Comparison of ENCODE assay signal across 9 mouse cellular contexts in genomic region chr7:30600651-30601050, GRCm38 (mm10). TPM values are rescaled to one million over a fixed set of nuclear protein-coding genes. Genes with fewer than 3 reads are reported as not detected.
A peak's percentile ranks its signal among the peaks of the same experiment; 100 is the strongest.
DNase-seq lines count a peak whose midpoint lies in the region; ATAC-seq lines count a peak whose summit lies in the region.
"Had no signal": no experiment of that assay in that cellular context is flagged by ENCODE, and none has a peak within 500 bp of the region (broad histone marks: within the 10 kb centered on the region; RNA-seq: fewer than 3 reads in every experiment).

No protein-coding gene starts in this region.

- no peaks in the 10 kb centered on the region for H3K9me3 ChIP-seq in kidney, embryonic 14.5 days (ENCODE audit: control insufficient read depth, low read length)

- H3K4me3 ChIP-seq in kidney, embryonic 14.5 days (ENCODE audit: low read length) = no peak overlapping the region

- no peak overlapping the region for H3K4me2 ChIP-seq in kidney, embryonic 14.5 days (replicated peaks; ENCODE audit: low read depth, low read length)

- no peaks in the 10 kb centered on the region for H3K36me3 ChIP-seq in kidney, embryonic 14.5 days (ENCODE audit: control insufficient read depth, insufficient read depth, low read length)

- H3K27me3 ChIP-seq in kidney, embryonic 14.5 days (ENCODE audit: control insufficient read depth, insufficient read depth, low read length) = no peaks in the 10 kb centered on the region
- H3K27me3 ChIP-seq: Patski had no signal

- ATAC-seq in kidney, embryonic 14.5 days (ENCODE audit: low FRiP score, low TSS enrichment) = no peak

- no peak overlapping the region for H3K27ac ChIP-seq in kidney, embryonic 14.5 days (ENCODE audit: low read depth, low read length)

- DNase-seq in kidney, adult 11 months = peak; percentile 67
- peak; percentile 46 for DNase-seq in fat pad, adult 2 months (ENCODE audit: extremely low read depth, low read depth, low spot score)
- peak; percentile 59 for DNase-seq in kidney, adult 9 months
- DNase-seq in lung, postnatal 4 days = peak; percentile 76 to 88
- DNase-seq in ovary, adult 18-20 months (ENCODE audit: low spot score) = no peak
- DNase-seq in adipocyte (ENCODE audit: low spot score) = no peak
- no peak for DNase-seq in adrenal gland, adult (ENCODE audit: inconsistent age in 2 of 2, low spot score in 1 of 2)

- 0 out of 2 replicates have a peak, but pooled peaks cover 3% of the 10 kb centered on the region for H3K4me1 ChIP-seq in kidney, embryonic 14.5 days (ENCODE audit: control insufficient read depth, insufficient read depth, low read length)

- 79% methylated on average over 7 of the region's 7 CpGs for WGBS in kidney, embryonic 14.5 days

- no peak overlapping the region for H3K9ac ChIP-seq in kidney, embryonic 14.5 days (ENCODE audit: low read depth, low read length)

RNA-seq across cellular contexts. Expression of gene Zbtb32, which starts 1.9 kb away (rescaled TPM):
- polyA plus RNA-seq in kidney, embryonic 14.5 days (2014; fragmentation: Nextera tagmentation; extraction: Ambion mirVana) = 0.21 and 0.22 TPM in 2 replicates

RNA-seq across cellular contexts. Expression of gene Upk1a, which starts 12.0 kb away (rescaled TPM):
- polyA plus RNA-seq in kidney, embryonic 14.5 days (2014; fragmentation: Nextera tagmentation; extraction: Ambion mirVana) = 2.2 and 2.3 TPM in 2 replicates

RNA-seq across cellular contexts. Expression of gene Kmt2b, which starts 12.1 kb away (rescaled TPM):
- 12.3 and 13.6 TPM in 2 replicates for polyA plus RNA-seq in kidney, embryonic 14.5 days (2014; fragmentation: Nextera tagmentation; extraction: Ambion mirVana)

RNA-seq across cellular contexts. Expression of gene Cox6b1, which starts 25.3 kb away (rescaled TPM):
- 961 and 1,287 TPM in 2 replicates for polyA plus RNA-seq in kidney, embryonic 14.5 days (2014; fragmentation: Nextera tagmentation; extraction: Ambion mirVana)

RNA-seq across cellular contexts. Expression of gene Etv2, which starts 35.0 kb away (rescaled TPM):
- not detected in 2 replicates for polyA plus RNA-seq in kidney, embryonic 14.5 days (2014; fragmentation: Nextera tagmentation; extraction: Ambion mirVana)
- polyA plus RNA-seq: Patski had no signal

Comparison
In these comparisons a context has a peak if more than half of its experiments do, and no peak if none do; other contexts are left out.
1. DNase-seq: peak in kidney, adult 11 months (single experiment), fat pad, adult 2 months (single experiment), kidney, adult 9 months (single experiment) and lung, postnatal 4 days (2 of 2); none in ovary, adult 18-20 months (single experiment), adipocyte (single experiment) and adrenal gland, adult (0 of 2).